ENCODE assay signal across 12 mouse cellular contexts in genomic region chr3:41268516-41268915, GRCm38 (mm10).
"Had no signal": no experiment of that assay in that cellular context is flagged by ENCODE, and none has a peak within 500 bp of the region (broad histone marks: within the 10 kb centered on the region; RNA-seq: fewer than 3 reads in every experiment).

No protein-coding gene starts in this region.

- DNase-seq: gastrocnemius, postnatal 14 days; gastrocnemius, postnatal 36 days; heart, adult 2 months; heart, postnatal 14 days; heart, postnatal 36 days; kidney, adult 11 months; kidney, adult 2 months; kidney, postnatal 10 days; kidney, postnatal 25 days had no signal

- ATAC-seq: hindbrain, postnatal 0 days; intestine, embryonic 16.5 days; liver, embryonic 12.5 days had no signal
